8 mouse cellular contexts compared by ENCODE assay signal in genomic region chr11:52397385-52397987, GRCm38 (mm10). TPM values are rescaled to one million over a fixed set of nuclear protein-coding genes. Genes with fewer than 3 reads are reported as not detected.
DNase-seq lines count a peak whose midpoint lies in the region; ATAC-seq and TF ChIP-seq lines count a peak whose summit lies in the region.

No protein-coding gene starts in this region.

- peak; percentile 11 for DNase-seq in lung, postnatal 0 days (ENCODE audit: low spot score)
- no peak for DNase-seq in lung, postnatal 14 days
- DNase-seq in limb, embryonic 11.5 days (ENCODE audit: low spot score), result no peak
- no peak for DNase-seq in left cerebral cortex, adult 8-10 months (ENCODE audit: low spot score in 2 of 2)
- no peak for DNase-seq in cerebellum, adult 18-20 months
- DNase-seq in frontal cortex, postnatal 10 days (ENCODE audit: low spot score in 2 of 2), result no peak

- no peak for ATAC-seq in lung, postnatal 0 days
- ATAC-seq in embryonic facial prominence, embryonic 12.5 days (ENCODE audit: insufficient number of reproducible peaks, insufficient read depth, low FRiP score, low TSS enrichment), result no peak
- ATAC-seq in limb, embryonic 11.5 days (ENCODE audit: insufficient number of reproducible peaks, low FRiP score, low TSS enrichment, low read depth), result no peak
- no peak for ATAC-seq in neural tube, embryonic 12.5 days (ENCODE audit: low FRiP score, low read depth)

- H3K36me3 ChIP-seq in lung, postnatal 0 days (ENCODE audit: insufficient read depth, low read length), result no peaks in the 10 kb centered on the region
- H3K36me3 ChIP-seq in embryonic facial prominence, embryonic 12.5 days, result no peaks in the 10 kb centered on the region
- no peaks in the 10 kb centered on the region for H3K36me3 ChIP-seq in limb, embryonic 11.5 days (ENCODE audit: control insufficient read depth, insufficient read depth, low read length)
- H3K36me3 ChIP-seq in neural tube, embryonic 12.5 days, result no peaks in the 10 kb centered on the region

- H3K27me3 ChIP-seq in lung, postnatal 0 days (replicated peaks; ENCODE audit: insufficient read depth, low read length), result no peaks in the 10 kb centered on the region
- H3K27me3 ChIP-seq in embryonic facial prominence, embryonic 12.5 days, result no peaks in the 10 kb centered on the region
- no peaks in the 10 kb centered on the region for H3K27me3 ChIP-seq in limb, embryonic 11.5 days (ENCODE audit: control insufficient read depth, insufficient read depth, low read length)
- no peaks in the 10 kb centered on the region for H3K27me3 ChIP-seq in neural tube, embryonic 12.5 days (replicated peaks)

- no peaks in the 10 kb centered on the region for H3K9me3 ChIP-seq in lung, postnatal 0 days (ENCODE audit: low read length)
- H3K9me3 ChIP-seq in embryonic facial prominence, embryonic 12.5 days, result no peaks in the 10 kb centered on the region
- H3K9me3 ChIP-seq in limb, embryonic 11.5 days (ENCODE audit: control insufficient read depth, low read length), result no peaks in the 10 kb centered on the region
- no peaks in the 10 kb centered on the region for H3K9me3 ChIP-seq in neural tube, embryonic 12.5 days

- no peak overlapping the region for H3K9ac ChIP-seq in lung, postnatal 0 days (replicated peaks; ENCODE audit: low read depth)
- peak overlapping the region; percentile 92; the same call in 1 of the 2 replicates for H3K9ac ChIP-seq in embryonic facial prominence, embryonic 12.5 days
- peak overlapping the region; percentile 97; the same call in 1 of the 2 replicates for H3K9ac ChIP-seq in limb, embryonic 11.5 days (ENCODE audit: low read length)
- H3K9ac ChIP-seq in neural tube, embryonic 12.5 days, result peak overlapping the region; percentile 82

- peak overlapping the region; percentile 95; the same call in 1 of the 2 replicates for H3K27ac ChIP-seq in lung, postnatal 0 days (ENCODE audit: low read length)
- 0 out of 2 replicates have a peak overlapping the region, but pooled peaks have one; percentile 93 for H3K27ac ChIP-seq in embryonic facial prominence, embryonic 12.5 days
- H3K27ac ChIP-seq in limb, embryonic 11.5 days (replicated peaks; ENCODE audit: low read depth, low read length), result no peak overlapping the region
- no peak overlapping the region for H3K27ac ChIP-seq in neural tube, embryonic 12.5 days

- no peak for TF ChIP-seq EP300 in lung, postnatal 0 days (IDR thresholded peaks at IDR 0.05)

- no peaks in the 10 kb centered on the region for H3K4me1 ChIP-seq in lung, postnatal 0 days (ENCODE audit: insufficient read depth, low read depth, low read length)
- peaks cover 23% of the 10 kb centered on the region for H3K4me1 ChIP-seq in embryonic facial prominence, embryonic 12.5 days
- no peaks in the 10 kb centered on the region for H3K4me1 ChIP-seq in limb, embryonic 11.5 days (ENCODE audit: control insufficient read depth, insufficient read depth, low read length)
- H3K4me1 ChIP-seq in neural tube, embryonic 12.5 days, result peaks cover 11% of the 10 kb centered on the region; the same call in 1 of the 2 replicates

- peak overlapping the region; percentile 98; the same call in 1 of the 2 replicates for H3K4me3 ChIP-seq in lung, postnatal 0 days (ENCODE audit: low read depth, low read length)
- H3K4me3 ChIP-seq in embryonic facial prominence, embryonic 12.5 days, result peak overlapping the region; percentile 95
- H3K4me3 ChIP-seq in limb, embryonic 11.5 days (ENCODE audit: low read depth, low read length), result peak overlapping the region; percentile 98
- peak overlapping the region; percentile 81 for H3K4me3 ChIP-seq in neural tube, embryonic 12.5 days

- WGBS in lung, postnatal 0 days, result 89% methylated on average over 4 of the region's 4 CpGs
- WGBS in embryonic facial prominence, embryonic 12.5 days, result 89% methylated on average over 4 of the region's 4 CpGs
- WGBS in limb, embryonic 11.5 days, result 86% methylated on average over 4 of the region's 4 CpGs
- 89% methylated on average over 4 of the region's 4 CpGs for WGBS in neural tube, embryonic 12.5 days

- H3K4me2 ChIP-seq in lung, postnatal 0 days (replicated peaks; ENCODE audit: low read depth, low read length), result peak overlapping the region; percentile 75
- H3K4me2 ChIP-seq in embryonic facial prominence, embryonic 12.5 days (replicated peaks), result peak overlapping the region; percentile 71
- peak overlapping the region; percentile 51 for H3K4me2 ChIP-seq in limb, embryonic 11.5 days (ENCODE audit: low read depth, severe bottlenecking)
- H3K4me2 ChIP-seq in neural tube, embryonic 12.5 days (replicated peaks), result peak overlapping the region; percentile 68

- TF ChIP-seq CTCF in lung, postnatal 0 days (IDR thresholded peaks at IDR 0.05), result peak; percentile 47

RNA-seq across cellular contexts. Expression of gene 9530068E07Rik, which starts 1.3 kb away (rescaled TPM):
- polyA plus RNA-seq in lung, postnatal 0 days (2015; fragmentation: Nextera tagmentation; extraction: Ambion mirVana), result 151 and 155 TPM in 2 replicates
- 184 and 193 TPM in 2 replicates for polyA plus RNA-seq in embryonic facial prominence, embryonic 12.5 days (2016; fragmentation: Nextera tagmentation; extraction: Ambion mirVana)
- 173 and 176 TPM in 2 replicates for polyA plus RNA-seq in limb, embryonic 11.5 days (2014; fragmentation: Nextera tagmentation; extraction: Ambion mirVana)
- 151 and 153 TPM in 2 replicates for polyA plus RNA-seq in neural tube, embryonic 12.5 days (2016; fragmentation: Nextera tagmentation; extraction: Ambion mirVana)
- 10 to 100 TPM; 55.4 to 66.6 (median 57.7) TPM for total RNA-seq in left cerebral cortex, adult 8-10 months (2022)

RNA-seq across cellular contexts. Expression of gene Vdac1, which starts 36.8 kb away (rescaled TPM):
- polyA plus RNA-seq in lung, postnatal 0 days (2015; fragmentation: Nextera tagmentation; extraction: Ambion mirVana), result 127 and 140 TPM in 2 replicates
- polyA plus RNA-seq in embryonic facial prominence, embryonic 12.5 days (2016; fragmentation: Nextera tagmentation; extraction: Ambion mirVana), result 218 and 222 TPM in 2 replicates
- 189 and 191 TPM in 2 replicates for polyA plus RNA-seq in limb, embryonic 11.5 days (2014; fragmentation: Nextera tagmentation; extraction: Ambion mirVana)
- 221 and 251 TPM in 2 replicates for polyA plus RNA-seq in neural tube, embryonic 12.5 days (2016; fragmentation: Nextera tagmentation; extraction: Ambion mirVana)
- total RNA-seq in left cerebral cortex, adult 8-10 months (2022), result 100 to 1,000 TPM; 535 to 581 (median 570) TPM

Comparison
In these comparisons a context has a peak if more than half of its experiments do, and no peak if none do; other contexts are left out.
1. H3K27ac ChIP-seq: peak in lung, postnatal 0 days (single experiment) and embryonic facial prominence, embryonic 12.5 days (single experiment); none in limb, embryonic 11.5 days (single experiment) and neural tube, embryonic 12.5 days (single experiment).
2. Peak in every context shown above with its lines, with median percentiles within 50 percentile points of each other: H3K4me2 ChIP-seq and H3K4me3 ChIP-seq.